Mouse (Mus musculus): ENCODE data around the gene Tln2. TPM values are rescaled to one million over a fixed set of nuclear protein-coding genes. Genes with fewer than 3 reads are reported as not detected.

The Tln2 gene
- polyA plus RNA-seq, 2 experiments = 17.5 to 39.2 TPM

DNA sequence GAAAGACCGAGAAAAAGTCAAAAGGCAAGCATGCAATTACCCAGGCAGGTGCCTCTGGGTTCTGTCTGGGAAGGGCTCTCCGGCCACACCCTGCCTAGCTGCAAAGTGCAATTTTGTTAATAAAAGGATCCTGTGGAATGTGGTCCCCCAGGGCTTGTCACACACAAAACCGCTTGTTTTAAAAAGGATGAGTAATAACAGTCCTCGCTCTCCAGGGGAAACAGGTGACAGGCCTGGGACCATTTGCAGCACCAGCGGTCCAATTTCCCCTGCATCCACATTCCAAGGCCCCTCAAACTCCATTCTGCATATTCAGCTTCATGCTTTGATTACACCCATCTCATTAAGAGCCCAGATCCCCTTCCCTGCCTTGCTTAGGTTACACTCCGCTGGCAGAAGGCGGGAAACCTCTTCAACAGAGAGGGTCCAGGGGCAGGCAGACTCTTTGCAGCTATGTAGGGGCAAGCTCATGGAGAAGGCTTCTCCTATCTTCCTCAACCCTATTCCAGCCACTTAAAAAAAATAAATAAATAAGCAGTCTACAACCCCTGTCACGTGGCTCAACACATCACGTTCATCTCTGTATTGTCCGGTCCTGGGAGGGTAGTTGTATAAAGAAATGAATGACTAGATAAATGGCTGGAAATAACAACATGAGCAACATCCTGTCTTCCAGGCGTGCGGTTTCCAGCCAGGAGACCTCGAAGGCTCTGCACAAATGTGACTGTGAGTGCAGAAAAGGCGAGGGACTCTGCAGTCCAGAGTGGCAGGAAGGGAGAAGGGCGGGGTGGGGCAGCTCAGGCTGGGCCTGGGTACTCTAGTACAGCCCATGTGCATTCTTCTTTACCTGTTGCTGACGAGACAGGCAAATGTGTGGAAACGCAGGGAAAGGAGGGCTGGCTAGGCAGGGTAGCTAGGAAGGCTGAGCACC is 19.5 kb downstream of the Tln2 start:
- Histone ChIP-seq H3K9me3 (ENCODE audit: control insufficient read depth, low read length) (no peaks in the 10 kb centered on the region), H3K9ac (ENCODE audit: low read depth, low read length, severe bottlenecking) (no peak overlapping the region), H3K27me3 (ENCODE audit: control insufficient read depth, insufficient read depth, low read length) (no peaks in the 10 kb centered on the region), H3K4me3 (replicated peaks; ENCODE audit: low read length) (no peak overlapping the region), H3K27ac (replicated peaks; ENCODE audit: low read depth, low read length) (no peak overlapping the region), H3K4me2 (replicated peaks; ENCODE audit: low read depth, low read length, severe bottlenecking) (no peak overlapping the region), H3K4me1 (ENCODE audit: control insufficient read depth, insufficient read depth, low read length) (peaks cover 10% of the 10 kb centered on the region), H3K36me3 (ENCODE audit: control insufficient read depth, insufficient read depth, low read length) (no peaks in the 10 kb centered on the region)
- no peak for TF ChIP-seq POLR2A (IDR thresholded peaks at IDR 0.05; ENCODE audit: borderline replicate concordance, extremely low read depth, insufficient read depth, insufficient read length)
- DNase-seq (ENCODE audit: low spot score) = no peak
- 0 out of 2 replicates have a peak, but pooled peaks have one; percentile 5 for ATAC-seq (ENCODE audit: low FRiP score, low read depth)
- WGBS = 51% methylated on average over 17 of the region's 17 CpGs

- TF ChIP-seq POLR2A (IDR thresholded peaks at IDR 0.05; ENCODE audit: borderline replicate concordance, extremely low read depth, insufficient read depth, insufficient read length) = no peak
- DNase-seq (ENCODE audit: low spot score) (no peak), ATAC-seq (ENCODE audit: low FRiP score, low read depth) (no peak)
- no peaks in the 10 kb centered on the region for H3K27me3 ChIP-seq (ENCODE audit: control insufficient read depth, insufficient read depth, low read length)
- H3K4me2 ChIP-seq (replicated peaks; ENCODE audit: low read depth, low read length, severe bottlenecking) = no peak overlapping the region
- H3K36me3 ChIP-seq (ENCODE audit: control insufficient read depth, insufficient read depth, low read length) = no peaks in the 10 kb centered on the region
- no peak overlapping the region for H3K27ac ChIP-seq (replicated peaks; ENCODE audit: low read depth, low read length)
- H3K9me3 ChIP-seq (ENCODE audit: control insufficient read depth, low read length) = no peaks in the 10 kb centered on the region
- 75% methylated on average over 7 of the region's 7 CpGs for WGBS
- no peak overlapping the region for H3K9ac ChIP-seq (ENCODE audit: low read depth, low read length, severe bottlenecking)
- H3K4me3 ChIP-seq (replicated peaks; ENCODE audit: low read length) = no peak overlapping the region
- H3K4me1 ChIP-seq (ENCODE audit: control insufficient read depth, insufficient read depth, low read length) = peaks cover 7% of the 10 kb centered on the region; the same call in 1 of the 2 replicates
Measured at GRCm38 (mm10) chr9:67534420-67534819, 25.1 kb downstream of the Tln2 start.

DNA sequence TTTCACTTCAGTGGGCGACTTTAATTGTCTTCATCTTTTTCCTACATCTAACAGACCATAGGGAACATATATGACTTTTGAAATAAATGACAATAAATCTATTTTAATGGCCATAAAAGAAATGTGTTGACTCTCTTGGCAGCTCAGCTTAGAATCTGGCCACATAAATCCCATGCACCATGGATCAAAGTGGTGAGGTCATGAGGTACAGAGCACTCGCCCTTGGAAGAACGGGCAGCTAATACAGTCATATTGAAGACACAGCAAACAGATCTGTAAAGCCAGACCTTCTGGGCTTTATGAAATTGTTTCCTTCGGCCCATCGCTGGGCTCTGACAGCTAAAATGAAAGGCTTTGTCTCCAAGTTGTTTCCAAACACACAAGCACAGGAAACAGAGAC is 26.2 kb downstream of the Tln2 start:
- WGBS = 70% methylated on average over 5 of the region's 5 CpGs
- ATAC-seq (ENCODE audit: low FRiP score, low read depth) = no peak

GRCm38 (mm10) chr9:67532631-67533030 is 26.9 kb downstream of the Tln2 start:
- Histone ChIP-seq H3K27me3 (ENCODE audit: control insufficient read depth, insufficient read depth, low read length) (no peaks in the 10 kb centered on the region), H3K9me3 (ENCODE audit: control insufficient read depth, low read length) (no peaks in the 10 kb centered on the region), H3K4me2 (replicated peaks; ENCODE audit: low read depth, low read length, severe bottlenecking) (no peak overlapping the region), H3K9ac (ENCODE audit: low read depth, low read length, severe bottlenecking) (no peak overlapping the region), H3K36me3 (ENCODE audit: control insufficient read depth, insufficient read depth, low read length) (no peaks in the 10 kb centered on the region), H3K4me1 (ENCODE audit: control insufficient read depth, insufficient read depth, low read length) (peaks cover 7% of the 10 kb centered on the region), H3K4me3 (replicated peaks; ENCODE audit: low read length) (no peak overlapping the region), H3K27ac (replicated peaks; ENCODE audit: low read depth, low read length) (no peak overlapping the region)
- no peak for TF ChIP-seq POLR2A (IDR thresholded peaks at IDR 0.05; ENCODE audit: borderline replicate concordance, extremely low read depth, insufficient read depth, insufficient read length)
- 33% methylated on average over 1 of the region's 1 CpGs for WGBS
- peak; percentile 45 for DNase-seq (ENCODE audit: low spot score)
- 0 out of 2 replicates have a peak, but pooled peaks have one; percentile 55 for ATAC-seq (ENCODE audit: low FRiP score, low read depth)

More for the DNA sequence above, 26.2 kb downstream of the Tln2 start:
- Histone ChIP-seq H3K4me2 (replicated peaks; ENCODE audit: low read depth, low read length, severe bottlenecking) (no peak overlapping the region), H3K27me3 (ENCODE audit: control insufficient read depth, insufficient read depth, low read length) (no peaks in the 10 kb centered on the region), H3K4me3 (replicated peaks; ENCODE audit: low read length) (no peak overlapping the region), H3K36me3 (ENCODE audit: control insufficient read depth, insufficient read depth, low read length) (no peaks in the 10 kb centered on the region), H3K9me3 (ENCODE audit: control insufficient read depth, low read length) (no peaks in the 10 kb centered on the region), H3K27ac (replicated peaks; ENCODE audit: low read depth, low read length) (no peak overlapping the region), H3K9ac (ENCODE audit: low read depth, low read length, severe bottlenecking) (no peak overlapping the region), H3K4me1 (ENCODE audit: control insufficient read depth, insufficient read depth, low read length) (peaks cover 7% of the 10 kb centered on the region)
- no peak for DNase-seq (ENCODE audit: low spot score)
- TF ChIP-seq POLR2A (IDR thresholded peaks at IDR 0.05; ENCODE audit: borderline replicate concordance, extremely low read depth, insufficient read depth, insufficient read length) = no peak

- WGBS = 50% methylated on average over 5 of the region's 5 CpGs
- peaks cover 7% of the 10 kb centered on the region for H3K4me1 ChIP-seq (ENCODE audit: control insufficient read depth, insufficient read depth, low read length)
- H3K27ac ChIP-seq (replicated peaks; ENCODE audit: low read depth, low read length) = no peak overlapping the region
- no peak overlapping the region for H3K4me3 ChIP-seq (replicated peaks; ENCODE audit: low read length)
- H3K9ac ChIP-seq (ENCODE audit: low read depth, low read length, severe bottlenecking) = no peak overlapping the region
- H3K9me3 ChIP-seq (ENCODE audit: control insufficient read depth, low read length) = no peaks in the 10 kb centered on the region
- no peaks in the 10 kb centered on the region for H3K36me3 ChIP-seq (ENCODE audit: control insufficient read depth, insufficient read depth, low read length)
- no peak for TF ChIP-seq POLR2A (IDR thresholded peaks at IDR 0.05; ENCODE audit: borderline replicate concordance, extremely low read depth, insufficient read depth, insufficient read length)
- H3K4me2 ChIP-seq (replicated peaks; ENCODE audit: low read depth, low read length, severe bottlenecking) = no peak overlapping the region
- no peaks in the 10 kb centered on the region for H3K27me3 ChIP-seq (ENCODE audit: control insufficient read depth, insufficient read depth, low read length)
- ATAC-seq (ENCODE audit: low FRiP score, low read depth) = no peak
- DNase-seq (ENCODE audit: low spot score) = no peak
Measured at GRCm38 (mm10) chr9:67529600-67529999, 29.9 kb downstream of the Tln2 start.
